Mouse (Mus musculus) kidney, adult 11 months (tissue): Measurements from ENCODE around the gene Csf3.
"Not testable (repeated sequence)": the region's sequence is repeated elsewhere in the genome, so short reads cannot be mapped to it uniquely, and the experiment has no call there.

Source experiments
- DNase-seq: peaks from one replicate; pipeline ENCODE4 v3.0.0; 2022

The Csf3 gene

GRCm38 (mm10) chr11:98734020-98734419, 33.0 kb downstream of the Csf3 start:
- no peak for DNase-seq

GRCm38 (mm10) chr11:98735111-98735510, 34.0 kb downstream of the Csf3 start:
- DNase-seq, result no peak

- DNase-seq, result no peak
Observed at GRCm38 (mm10) chr11:98736176-98736575, 35.1 kb downstream of the Csf3 start.

GRCm38 (mm10) chr11:98737220-98737619, 36.2 kb downstream of the Csf3 start:
- not testable (repeated sequence) for DNase-seq

- no peak for DNase-seq
Observed at GRCm38 (mm10) chr11:98738428-98738911, 37.4 kb downstream of the Csf3 start.

DNA sequence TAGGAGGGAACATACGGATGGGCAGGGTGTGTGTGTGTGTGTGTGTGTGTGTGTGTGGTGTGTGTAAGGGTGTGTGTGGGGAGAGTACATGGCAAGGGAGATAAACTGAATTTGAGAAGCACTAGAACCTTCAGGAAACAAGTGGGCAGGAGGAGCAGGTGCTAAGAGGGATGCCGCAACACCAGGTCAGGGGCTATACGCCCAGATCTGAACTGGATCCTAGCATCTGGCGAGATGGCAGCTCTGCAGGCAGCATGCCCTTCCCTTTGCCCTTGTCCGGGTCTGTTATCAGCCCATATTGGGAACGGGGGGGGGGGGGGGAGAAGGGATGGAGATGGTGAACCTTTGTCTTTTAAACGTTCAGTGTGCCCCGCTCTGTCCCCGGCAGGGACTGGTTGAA, 37.9 kb downstream of the Csf3 start:
- DNase-seq, result no peak

DNA sequence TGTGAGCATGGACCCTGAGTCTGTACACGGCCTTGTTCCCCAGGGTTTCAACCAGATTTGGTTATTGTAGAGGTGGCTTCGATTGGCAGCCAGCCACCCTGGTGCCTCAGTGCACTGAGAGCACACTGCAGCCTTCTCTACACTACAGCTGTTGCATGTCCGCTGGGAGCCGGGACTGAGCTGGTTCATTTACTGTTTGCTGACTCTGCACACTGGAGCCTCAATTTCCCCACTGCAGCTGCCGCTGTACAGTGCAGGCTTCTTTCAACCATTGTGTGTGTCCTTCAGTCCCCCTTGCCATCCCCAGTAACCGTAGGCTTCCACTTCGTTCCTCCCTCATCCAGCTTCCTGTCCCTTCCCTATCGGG, 38.9 kb downstream of the Csf3 start:
- no peak for DNase-seq

- DNase-seq, result peak; percentile 63
Observed at GRCm38 (mm10) chr11:98740393-98741050, 39.5 kb downstream of the Csf3 start, which contains the start of gene Thra. TSS of gene Thra (plus strand) at chr11:98740638.

- no peak for DNase-seq
Observed at GRCm38 (mm10) chr11:98741051-98741620, 40.1 kb downstream of the Csf3 start.

DNA sequence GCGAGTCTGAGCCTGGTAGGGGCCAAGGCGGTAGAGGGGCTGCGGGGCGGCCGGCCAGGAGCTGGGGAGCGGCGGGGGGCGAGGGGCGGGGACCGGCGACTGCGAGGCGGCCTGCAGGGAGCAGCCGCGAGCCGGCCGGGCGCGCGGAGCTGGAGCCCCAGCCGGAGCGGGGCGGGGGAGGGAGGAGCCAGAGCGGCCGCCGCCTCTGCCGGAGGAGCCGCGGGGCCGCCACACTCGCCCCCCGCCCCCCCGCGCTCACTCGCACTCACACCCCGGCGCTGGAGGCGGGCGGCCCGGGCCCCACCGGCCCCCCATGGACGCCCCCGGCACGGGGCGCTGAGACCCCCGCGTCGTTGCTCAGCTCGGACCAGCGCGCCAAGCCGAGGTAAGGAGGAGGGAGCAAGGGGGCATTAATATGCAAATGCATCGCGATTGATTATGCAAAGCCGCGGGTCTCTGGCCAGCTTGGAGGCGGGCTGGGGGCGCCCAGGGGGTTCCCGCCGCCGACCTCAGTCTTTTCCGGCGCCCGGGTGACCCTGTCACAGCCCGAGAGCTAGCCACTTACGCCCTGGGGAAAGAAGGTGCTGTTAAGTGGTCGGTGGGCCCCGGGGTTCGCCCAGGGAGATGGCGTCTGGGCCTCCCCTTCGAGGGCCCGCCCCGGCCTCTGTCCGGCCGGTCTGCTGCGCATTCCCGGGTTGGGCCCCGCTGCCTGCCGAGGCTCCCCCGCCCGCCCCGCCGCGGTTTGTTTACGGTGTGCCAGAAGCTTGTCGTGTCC, 40.7 kb downstream of the Csf3 start:
- peak; percentile 78 for DNase-seq

- peak; percentile 51 for DNase-seq
Observed at GRCm38 (mm10) chr11:98742397-98743291, 41.6 kb downstream of the Csf3 start.

DNA sequence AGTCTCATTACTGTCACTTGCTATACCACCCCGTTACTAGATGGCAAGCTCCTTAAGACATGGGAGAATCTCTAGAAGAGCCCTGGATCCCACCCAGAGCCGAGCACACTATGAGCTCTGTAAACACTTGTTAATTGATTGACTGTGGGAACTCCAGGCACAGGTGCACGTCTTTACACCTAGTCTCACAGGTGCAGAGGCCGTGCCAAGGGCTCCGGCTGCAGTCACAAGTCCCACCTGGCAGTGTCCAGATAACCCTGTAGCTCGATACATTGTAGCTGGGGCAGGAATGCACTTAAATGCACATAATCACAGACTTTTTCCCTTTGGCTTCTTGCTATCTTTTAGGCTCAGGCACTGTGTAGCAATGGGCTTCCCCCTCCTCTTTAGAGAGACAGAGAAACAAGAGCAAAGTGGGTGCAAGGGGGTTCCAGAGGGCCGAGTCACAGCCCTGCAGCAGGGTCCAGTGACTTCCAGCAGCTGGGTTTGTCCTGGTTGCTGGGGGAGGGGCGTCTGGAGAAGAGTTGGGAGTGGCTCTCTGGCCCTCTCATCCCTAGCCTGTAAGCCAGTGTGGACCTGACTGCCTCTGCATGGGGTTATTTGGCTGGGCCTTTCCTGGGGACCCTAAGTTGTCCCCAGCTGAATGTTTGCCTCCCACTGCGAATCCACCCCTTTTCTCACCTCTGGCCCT, 42.7 kb downstream of the Csf3 start:
- peak; percentile 73 for DNase-seq

DNA sequence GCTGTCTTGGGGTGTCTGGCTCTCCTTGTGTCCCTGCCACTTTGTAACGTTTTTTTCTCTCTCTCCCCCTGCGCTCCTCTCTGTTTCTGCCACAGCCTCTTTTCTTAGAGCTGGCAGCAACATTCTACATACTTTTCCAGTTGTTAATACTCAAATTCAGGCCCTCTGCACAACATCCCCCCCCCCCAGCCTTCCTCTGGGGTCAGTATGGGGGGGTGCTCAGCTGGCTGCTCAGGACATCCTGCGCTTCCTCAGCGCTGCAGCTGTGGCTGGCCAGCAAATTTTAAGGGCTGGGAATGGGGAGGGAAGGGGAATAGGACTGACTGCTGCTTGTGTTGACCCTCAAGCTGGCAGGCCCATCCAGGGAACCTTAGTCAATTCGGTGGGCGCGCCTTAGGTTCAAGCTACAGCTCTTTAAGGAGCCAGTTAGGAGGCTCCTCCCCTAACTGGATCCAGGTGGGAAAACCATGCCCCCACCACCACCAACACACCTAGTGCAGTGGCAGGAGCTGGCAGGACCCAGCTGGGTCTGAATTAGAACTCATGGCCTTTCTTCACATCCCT, 43.5 kb downstream of the Csf3 start:
- no peak for DNase-seq

DNA sequence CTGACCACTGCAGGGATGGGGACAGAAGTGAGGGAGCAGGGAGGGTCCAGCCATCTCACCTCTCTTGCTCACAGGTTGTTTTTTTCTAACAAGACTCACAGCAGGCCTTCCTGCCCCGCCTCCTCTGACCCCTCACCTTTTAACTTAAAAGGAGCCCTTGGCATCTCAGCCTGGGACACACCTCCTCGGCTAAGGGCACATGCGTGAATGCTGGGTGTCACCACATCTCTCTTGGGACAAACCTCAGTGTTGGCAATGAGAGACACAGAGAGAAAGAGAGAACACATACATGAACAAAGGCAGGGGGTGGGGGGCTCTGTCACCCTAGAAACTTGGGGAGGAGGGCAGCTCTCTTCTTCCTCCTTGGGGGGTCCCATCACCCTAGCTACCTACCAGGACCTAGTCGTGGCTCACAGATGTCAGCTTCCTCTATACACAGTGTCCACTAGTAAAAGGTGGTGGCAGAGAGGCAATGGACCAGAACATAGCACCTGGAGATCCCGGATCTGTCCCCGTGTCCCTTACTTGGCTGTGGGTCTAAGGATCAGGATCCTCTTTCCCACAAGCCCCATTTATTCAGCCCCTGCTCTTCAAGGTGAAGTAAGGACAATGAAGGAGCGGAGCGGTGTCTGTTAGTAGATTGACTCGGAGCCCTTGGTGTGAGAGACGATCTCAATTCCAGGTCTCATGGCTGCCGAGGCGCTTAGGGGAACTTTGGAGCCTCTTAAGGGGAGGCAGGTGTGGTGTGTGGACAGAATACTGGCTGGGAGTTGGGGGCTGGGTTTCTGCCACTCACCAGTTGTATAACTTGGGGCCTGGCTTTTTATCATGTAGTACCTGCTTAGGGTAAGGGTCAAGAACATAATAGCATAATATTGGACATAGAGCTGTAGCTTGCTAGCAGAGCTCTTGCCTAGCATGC, 45.1 kb downstream of the Csf3 start:
- peak; percentile 50 for DNase-seq

DNA sequence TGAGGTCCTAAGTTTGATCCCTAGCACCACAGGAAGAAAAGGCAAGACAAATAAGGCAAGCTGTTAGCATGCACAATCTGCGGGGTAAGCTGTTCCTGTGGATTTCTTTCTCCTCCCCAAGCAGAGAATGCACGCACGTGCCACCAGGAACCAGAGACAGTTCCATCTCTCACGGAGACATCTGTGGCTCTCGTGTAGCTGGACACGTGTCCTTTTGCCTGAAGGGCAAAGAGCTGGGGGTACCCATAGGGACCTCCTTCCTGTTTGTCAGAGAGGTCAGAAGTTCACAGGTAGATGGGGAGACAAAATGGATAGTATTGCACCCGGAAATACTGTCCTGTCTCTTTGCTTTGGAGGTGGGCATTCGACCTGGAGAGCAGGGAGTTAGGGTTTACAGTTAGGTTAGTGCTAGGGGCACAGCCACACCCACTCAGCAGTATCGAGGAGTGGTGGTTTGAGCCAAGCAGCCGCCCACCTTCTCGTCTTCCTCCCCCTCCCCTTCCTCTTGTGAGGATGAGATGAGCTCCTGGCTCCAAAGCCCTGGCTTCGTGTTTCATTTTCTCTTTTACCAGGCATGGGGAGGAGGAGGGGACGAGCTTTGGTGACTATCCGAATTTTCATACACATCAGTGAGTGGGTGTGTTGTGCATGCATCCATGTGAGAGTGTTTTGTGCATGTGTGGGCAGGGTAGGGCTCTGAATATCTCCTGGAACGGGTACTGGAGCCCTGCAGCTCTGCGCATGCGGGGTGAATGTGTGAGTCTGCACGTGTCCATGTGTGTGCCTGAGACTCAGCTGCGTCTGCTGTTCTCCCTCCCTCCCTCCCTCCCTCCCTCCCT, 46.0 kb downstream of the Csf3 start:
- DNase-seq, result peak; percentile 90

GRCm38 (mm10) chr11:98747804-98748505, 46.9 kb downstream of the Csf3 start:
- DNase-seq, result no peak

DNA sequence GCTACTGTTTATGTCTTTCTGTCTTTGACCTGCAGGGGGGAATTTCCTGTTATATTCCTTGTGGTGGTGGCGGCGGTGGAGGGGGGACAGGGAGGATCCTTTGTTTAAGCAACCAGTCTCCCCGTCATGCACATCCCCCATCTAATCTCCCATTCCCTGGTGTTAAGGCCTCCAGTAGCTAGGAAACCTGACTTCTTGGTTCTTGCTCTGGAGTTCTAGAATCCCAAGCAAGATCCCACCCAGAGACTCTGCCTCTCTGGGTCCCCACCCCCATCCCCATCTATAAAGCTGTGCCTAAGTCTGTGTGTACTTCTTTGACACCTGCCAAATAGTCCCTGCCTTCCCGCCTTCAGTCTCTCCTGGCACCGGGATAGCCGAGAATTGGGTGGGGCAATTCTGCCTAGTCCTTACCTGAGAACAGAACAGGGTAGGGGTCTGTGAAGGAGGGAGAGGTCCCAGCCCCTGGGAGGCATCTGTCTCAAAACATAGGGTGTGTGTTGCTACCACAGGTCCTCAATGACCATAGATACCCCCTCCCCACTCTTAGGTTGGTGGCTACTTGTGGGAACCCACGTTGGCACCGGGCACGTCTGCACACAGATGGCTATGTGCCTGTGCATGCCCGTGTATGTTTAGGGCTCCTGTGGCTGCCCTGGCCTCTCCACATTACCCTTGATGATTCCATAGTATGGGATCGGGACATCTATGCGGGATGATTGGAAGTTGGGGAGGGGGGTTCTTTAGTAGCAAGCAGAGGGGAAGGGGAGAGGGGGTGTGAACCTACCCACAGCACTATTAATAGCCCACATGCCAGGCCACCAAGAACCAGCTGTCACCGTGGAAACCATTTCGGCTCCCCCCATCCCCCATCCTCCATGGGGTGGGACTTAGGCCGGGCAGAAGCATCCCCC, 47.7 kb downstream of the Csf3 start:
- no peak for DNase-seq

DNA sequence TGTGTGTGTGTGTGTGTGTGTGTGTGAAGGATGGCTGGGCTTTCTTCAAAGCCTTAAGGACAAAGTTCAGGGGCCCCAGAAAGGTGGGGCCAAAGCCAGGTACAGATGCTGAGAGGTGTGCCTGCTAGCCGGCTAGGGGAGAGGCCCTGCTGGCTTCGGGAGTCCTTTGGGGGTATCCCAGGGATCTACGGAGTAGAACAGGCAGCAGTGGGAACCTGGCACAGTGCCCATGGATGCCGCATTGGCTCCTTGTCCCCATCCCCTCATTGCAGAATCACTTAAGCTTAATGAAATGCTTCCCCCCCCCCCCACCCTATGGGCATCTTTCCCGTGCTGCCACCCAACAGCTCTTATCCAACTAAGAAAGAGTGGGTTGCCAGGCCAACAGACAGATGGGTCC, 48.7 kb downstream of the Csf3 start:
- DNase-seq, result no peak
